Mouse (Mus musculus): ENCODE data around the gene BC037034. TPM values are rescaled to one million over a fixed set of nuclear protein-coding genes. Genes with fewer than 3 reads are reported as not detected.
A peak's percentile ranks its signal among the peaks of the same experiment; 100 is the strongest.
"Not testable (repeated sequence)": the region's sequence is repeated elsewhere in the genome, so short reads cannot be mapped to it uniquely, and the experiment has no call there.

BC037034 gene
- total RNA-seq, 1 experiment from 2014 or later: 18.5 TPM

DNA sequence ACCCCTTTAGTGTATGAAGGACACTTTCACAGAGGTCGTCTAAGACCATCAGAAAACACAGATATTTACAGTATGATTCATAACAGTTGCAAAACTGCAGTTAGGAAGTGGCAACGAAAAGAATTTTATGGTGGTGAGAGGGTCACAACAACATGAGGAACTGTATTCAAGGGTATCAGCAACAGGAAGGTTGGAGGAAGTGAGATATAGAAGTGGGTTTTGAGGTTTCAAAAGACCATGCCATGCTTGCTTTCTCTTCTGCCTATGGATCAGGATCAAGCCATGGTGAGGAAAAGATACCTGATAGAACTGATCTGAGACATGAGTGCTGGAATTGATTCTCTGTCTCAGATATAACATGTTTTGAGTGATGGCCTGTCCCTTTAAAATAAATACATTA, 36.5 kb downstream of the BC037034 start:
- ATAC-seq (replicated peaks; ENCODE audit: insufficient number of reproducible peaks, low FRiP score, low TSS enrichment, poor library complexity, severe bottlenecking): peak; percentile 76; the same call in 1 of the 2 replicates

DNA sequence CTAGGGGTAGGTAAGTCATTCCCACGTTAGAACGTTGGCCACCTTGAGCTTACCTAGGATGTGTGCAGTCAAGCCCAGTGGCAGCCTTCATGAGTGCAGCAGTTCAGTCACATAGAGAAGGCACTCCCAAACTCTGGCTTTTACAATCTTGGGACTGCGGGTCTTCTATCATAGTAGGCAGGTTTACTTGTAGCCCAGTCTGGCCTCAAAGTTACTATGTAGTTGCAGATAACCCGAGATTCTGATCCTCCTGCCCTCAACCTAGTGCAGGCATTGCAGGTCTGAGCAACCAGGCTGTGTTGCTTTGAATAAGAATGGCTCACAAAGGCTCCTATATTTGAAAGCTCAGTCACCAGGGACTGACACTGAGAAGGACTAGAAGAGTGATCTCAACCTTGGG, 37.3 kb downstream of the BC037034 start:
- ATAC-seq (replicated peaks; ENCODE audit: insufficient number of reproducible peaks, low FRiP score, low TSS enrichment, poor library complexity, severe bottlenecking): no peak

DNA sequence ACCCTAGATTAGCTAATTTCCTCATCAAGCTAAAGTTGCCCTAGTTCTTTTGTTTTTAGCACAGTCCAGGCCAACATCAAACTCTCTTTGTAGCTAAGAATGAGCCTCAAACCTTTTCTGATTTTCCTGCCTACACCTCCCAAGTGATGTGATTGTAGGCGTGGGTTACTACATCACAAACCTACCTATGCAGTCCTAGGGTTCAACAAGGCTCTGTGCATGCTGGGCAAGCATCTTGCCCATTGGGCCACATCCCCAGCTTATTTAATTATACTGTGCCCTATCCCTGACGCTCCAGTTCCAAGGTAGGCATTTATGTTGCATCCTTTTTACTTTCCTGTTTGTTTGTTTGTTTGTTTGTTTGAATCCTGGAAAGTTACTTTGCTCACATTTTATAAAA, 38.1 kb downstream of the BC037034 start, which contains the start of gene Nxpe5:
TSS of gene Nxpe5 (plus strand) at position 199 of the 400 bp plus-strand sequence.
- ATAC-seq (replicated peaks; ENCODE audit: insufficient number of reproducible peaks, low FRiP score, low TSS enrichment, poor library complexity, severe bottlenecking): no peak

DNA sequence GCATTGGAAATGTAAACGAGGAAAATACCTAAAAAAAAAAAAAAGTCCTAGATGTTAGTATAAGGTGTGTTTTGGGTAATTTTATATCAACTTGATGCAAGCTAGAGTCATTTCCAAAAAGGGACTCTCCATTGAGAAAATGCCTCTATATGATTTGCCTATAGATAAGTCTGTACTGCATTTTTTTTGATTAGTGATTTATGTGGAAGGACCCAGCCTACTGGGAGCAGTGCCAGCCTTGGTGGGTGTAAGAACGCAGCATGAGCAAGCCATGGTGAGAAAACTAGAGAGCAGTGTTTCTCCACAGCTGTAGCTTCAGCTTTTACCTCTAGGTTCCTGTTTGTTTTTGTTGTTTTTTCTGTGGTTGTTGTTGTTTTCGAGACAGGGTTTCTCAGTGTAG, 40.5 kb downstream of the BC037034 start:
- ATAC-seq (replicated peaks; ENCODE audit: insufficient number of reproducible peaks, low FRiP score, low TSS enrichment, poor library complexity, severe bottlenecking): no peak

DNA sequence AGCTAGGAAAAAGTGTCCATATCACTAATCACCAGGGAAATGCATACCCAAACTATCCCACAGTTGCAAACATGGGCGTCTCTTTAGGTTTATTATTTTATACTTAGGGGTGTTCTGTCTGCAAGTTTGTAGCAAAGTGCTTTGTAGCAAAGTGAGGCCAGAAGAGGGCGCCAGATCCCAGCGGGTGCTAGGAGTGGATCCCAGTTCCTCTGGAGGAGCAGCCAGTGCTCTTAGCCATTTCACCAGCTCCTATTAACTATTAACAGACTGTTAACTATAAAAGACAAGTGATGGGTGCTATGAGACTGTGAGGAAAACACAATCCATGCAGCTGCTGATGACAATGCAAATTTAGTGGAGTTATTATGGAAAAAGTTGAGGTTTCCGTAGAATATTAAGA, 41.7 kb downstream of the BC037034 start:
- ATAC-seq (replicated peaks; ENCODE audit: insufficient number of reproducible peaks, low FRiP score, low TSS enrichment, poor library complexity, severe bottlenecking): peak; percentile 89

DNA sequence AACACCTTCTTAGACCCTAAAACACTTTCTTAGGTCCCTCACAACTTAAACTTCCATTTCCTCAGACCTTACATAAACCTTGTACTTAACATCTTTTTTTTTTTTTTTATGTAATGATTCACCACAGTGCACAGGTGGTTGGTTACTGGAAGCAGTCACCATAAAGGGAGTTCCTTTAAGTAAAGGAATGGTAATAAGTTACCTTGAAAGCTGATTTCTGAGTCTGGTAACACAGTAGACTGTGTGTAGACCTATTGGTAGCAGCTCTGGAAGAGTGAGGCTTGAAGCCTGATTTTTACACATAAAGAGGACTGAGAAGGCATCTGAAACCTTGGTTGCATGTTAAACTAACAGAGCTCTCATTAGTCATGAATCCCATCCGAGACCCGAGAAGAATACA, 44.0 kb downstream of the BC037034 start:
- no peak for ATAC-seq (replicated peaks; ENCODE audit: insufficient number of reproducible peaks, low FRiP score, low TSS enrichment, poor library complexity, severe bottlenecking)

DNA sequence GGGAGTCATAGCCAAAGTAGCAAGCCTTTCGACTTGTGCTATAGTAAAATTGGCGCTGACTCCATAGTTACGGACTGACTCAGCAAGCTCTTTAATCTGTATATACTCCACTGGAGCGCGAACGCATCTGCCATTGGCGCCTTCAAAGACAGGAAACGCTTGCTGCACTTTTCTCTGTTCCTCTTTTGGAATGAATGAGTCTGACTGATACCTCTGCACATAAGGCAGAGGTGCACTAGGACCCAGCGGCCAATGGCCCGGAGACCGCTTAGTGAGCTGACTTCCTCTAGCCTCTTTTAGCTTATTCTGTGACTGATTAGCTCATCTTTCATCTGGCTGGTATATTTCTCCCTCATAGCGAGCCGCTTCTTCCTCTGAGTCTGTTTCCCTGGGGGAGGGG, 47.2 kb downstream of the BC037034 start:
- ATAC-seq (replicated peaks; ENCODE audit: insufficient number of reproducible peaks, low FRiP score, low TSS enrichment, poor library complexity, severe bottlenecking): not testable (repeated sequence)

Other genes with a start within 250 kb of the BC037034 start
- not detected in 3 replicates for gene Smok3a, start 242.8 kb downstream of the BC037034 start, total RNA-seq (2017)
- gene Smok3b, start 242.6 kb downstream of the BC037034 start, total RNA-seq (2017): not detected in 3 replicates
- not detected in 3 replicates for gene Smok3c, start 210.8 kb downstream of the BC037034 start, total RNA-seq (2017)
- 13.7 to 19.2 TPM (median 14.7 TPM) in 3 replicates for gene Zkscan1, start 178.9 kb downstream of the BC037034 start, total RNA-seq (2017)
- 6.9 to 14.7 TPM (median 7.6 TPM) in 3 replicates for gene Zscan21, start 147.1 kb downstream of the BC037034 start, total RNA-seq (2017)
- 2.5 to 8.9 TPM (median 3.0 TPM) in 3 replicates for gene Zfp113, start 108.3 kb downstream of the BC037034 start, total RNA-seq (2017)
- gene Cops6, start 103.0 kb downstream of the BC037034 start, total RNA-seq (2017): 23.6 to 44.1 TPM (median 36.4 TPM) in 3 replicates
- 26.2 to 32.8 TPM (median 27.0 TPM) in 3 replicates for gene Ap4m1, start 92.0 kb downstream of the BC037034 start, total RNA-seq (2017)
- gene Mcm7, start 91.6 kb downstream of the BC037034 start, total RNA-seq (2017): 53.2 to 96.5 TPM (median 70.8 TPM) in 3 replicates
- gene Taf6, start 76.6 kb downstream of the BC037034 start, total RNA-seq (2017): 14.3 to 27.3 TPM (median 19.1 TPM) in 3 replicates
- 38.5 to 45.5 TPM (median 43.7 TPM) in 3 replicates for gene Cnpy4, start 76.5 kb downstream of the BC037034 start, total RNA-seq (2017)
- gene Mblac1, start 69.7 kb downstream of the BC037034 start, total RNA-seq (2017): 1.1 TPM in 1 of 3 replicates, not detected in the others
- 0.48 TPM in 1 of 3 replicates, not detected in the others for gene Nxpe5, start 38.1 kb downstream of the BC037034 start, total RNA-seq (2017)
- 40.8 to 59.6 TPM (median 40.9 TPM) in 3 replicates for gene Lamtor4, start 8.6 kb downstream of the BC037034 start, total RNA-seq (2017)
- not detected in 3 replicates for gene Gal3st4, start 8.8 kb upstream of the BC037034 start, total RNA-seq (2017)
- gene Gm43720, start 15.9 kb upstream of the BC037034 start, total RNA-seq (2017): not detected in 3 replicates
- 0.53 to 0.87 TPM (median 0.67 TPM) in 3 replicates for gene Gpc2, start 16.0 kb upstream of the BC037034 start, total RNA-seq (2017)
- gene Stag3, start 16.2 kb upstream of the BC037034 start, total RNA-seq (2017): 1.3 to 2.2 TPM (median 1.6 TPM) in 3 replicates
- gene Pvrig, start 77.9 kb upstream of the BC037034 start, total RNA-seq (2017): 7.1 to 30.4 TPM (median 8.3 TPM) in 3 replicates
- gene Zfp157, start 177.4 kb upstream of the BC037034 start, total RNA-seq (2017): 10.8 to 19.4 TPM (median 17.9 TPM) in 3 replicates